ENCODE assay signal across 13 mouse cellular contexts in the genomic region with DNA sequence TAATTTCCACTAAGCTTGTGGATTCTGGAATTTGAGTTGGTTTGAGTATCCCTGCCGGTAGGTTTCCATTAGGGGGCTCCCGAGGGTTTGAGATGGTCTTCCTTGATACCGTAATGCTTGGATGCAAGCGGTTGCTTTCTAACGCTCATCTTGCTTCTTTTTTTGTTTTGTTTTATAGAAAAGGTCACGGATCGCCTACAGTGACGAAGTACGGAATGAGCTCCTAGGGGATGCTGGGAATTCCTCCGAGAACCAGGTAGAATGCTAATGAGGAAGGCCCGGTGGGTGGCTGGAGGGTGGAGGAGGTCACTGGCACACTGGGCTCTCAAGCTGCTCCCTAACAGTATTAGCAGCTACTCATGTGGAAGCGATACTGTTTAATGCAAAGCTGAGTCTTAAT.
DNase-seq lines count a peak whose midpoint lies in the region; ATAC-seq lines count a peak whose summit lies in the region.
"Had no signal": no experiment of that assay in that cellular context is flagged by ENCODE, and none has a peak within 500 bp of the region (broad histone marks: within the 10 kb centered on the region; RNA-seq: fewer than 3 reads in every experiment).

No protein-coding gene starts in this region.

- no peaks in the 10 kb centered on the region for H3K9me3 ChIP-seq in forebrain, embryonic 14.5 days (replicated peaks; ENCODE audit: control insufficient read depth, low read length)
- no peaks in the 10 kb centered on the region for H3K9me3 ChIP-seq in midbrain, embryonic 11.5 days (ENCODE audit: control insufficient read depth, low read length)
- H3K9me3 ChIP-seq: liver, embryonic 13.5 days had no signal

- H3K4me2 ChIP-seq in forebrain, embryonic 14.5 days (ENCODE audit: low read length): peak overlapping the region; percentile 38
- peak overlapping the region; percentile 29; the same call in 1 of the 2 replicates for H3K4me2 ChIP-seq in midbrain, embryonic 11.5 days
- H3K4me2 ChIP-seq: liver, embryonic 13.5 days had no signal

- H3K9ac ChIP-seq in forebrain, embryonic 14.5 days (ENCODE audit: low read length): no peak overlapping the region
- no peak overlapping the region for H3K9ac ChIP-seq in midbrain, embryonic 11.5 days (ENCODE audit: low read length)
- H3K9ac ChIP-seq: liver, embryonic 13.5 days had no signal

- H3K27ac ChIP-seq in forebrain, embryonic 14.5 days (ENCODE audit: low read depth, low read length): no peak overlapping the region; the same call in 1 of the 2 replicates
- H3K27ac ChIP-seq in midbrain, embryonic 11.5 days (ENCODE audit: low read depth, low read length): no peak overlapping the region; the same call in 1 of the 2 replicates
- H3K27ac ChIP-seq: liver, embryonic 13.5 days had no signal

- 3% methylated on average over 12 of the region's 12 CpGs for WGBS in forebrain, embryonic 14.5 days
- 9% methylated on average over 12 of the region's 12 CpGs for WGBS in midbrain, embryonic 11.5 days

- DNase-seq in cerebellum, postnatal 14 days: peak; percentile 7 to 9
- no peak for DNase-seq in cerebellum, postnatal 36 days
- peak; percentile 57 for DNase-seq in R1 (ENCODE audit: low read depth, low spot score)
- DNase-seq in forebrain, embryonic 14.5 days (ENCODE audit: low spot score): peak; percentile 80
- peak; percentile 93 for DNase-seq in midbrain, embryonic 11.5 days (ENCODE audit: low spot score, missing footprints)
- DNase-seq in left cerebral cortex, adult 18-20 months (ENCODE audit: low spot score in 2 of 2): no peak
- DNase-seq in right cerebral cortex, adult 18-20 months: no peak
- DNase-seq in right cerebral cortex, postnatal 10 days (ENCODE audit: low spot score in 2 of 2): no peak
- DNase-seq: cerebellum, adult 9-10 months; kidney, adult 8-10 months; liver, embryonic 13.5 days had no signal

- H3K4me1 ChIP-seq in forebrain, embryonic 14.5 days (ENCODE audit: control insufficient read depth, insufficient read depth, low read length): peaks cover 11% of the 10 kb centered on the region
- peaks cover 26% of the 10 kb centered on the region for H3K4me1 ChIP-seq in midbrain, embryonic 11.5 days (ENCODE audit: control insufficient read depth, insufficient read depth, low read length)

- H3K4me3 ChIP-seq in forebrain, embryonic 14.5 days (ENCODE audit: low read depth, low read length): 0 out of 2 replicates have a peak overlapping the region, but pooled peaks have one; percentile 5
- H3K4me3 ChIP-seq in midbrain, embryonic 11.5 days (ENCODE audit: low read depth, low read length): no peak overlapping the region
- H3K4me3 ChIP-seq: liver, embryonic 13.5 days; myocyte had no signal

- no peaks in the 10 kb centered on the region for H3K36me3 ChIP-seq in forebrain, embryonic 14.5 days (ENCODE audit: control insufficient read depth, insufficient read depth, low read length)
- H3K36me3 ChIP-seq in midbrain, embryonic 11.5 days (ENCODE audit: control insufficient read depth, insufficient read depth, low read length): no peaks in the 10 kb centered on the region

- ATAC-seq in forebrain, embryonic 14.5 days: peak; percentile 65
- peak; percentile 86 for ATAC-seq in midbrain, embryonic 11.5 days (ENCODE audit: low FRiP score)
- ATAC-seq: activated CD4-positive, CD25-positive, alpha-beta regulatory T cell, adult 4 months had no signal

- H3K27me3 ChIP-seq in forebrain, embryonic 14.5 days (replicated peaks; ENCODE audit: control insufficient read depth, insufficient read depth, low read length): peaks cover 16% of the 10 kb centered on the region
- H3K27me3 ChIP-seq in midbrain, embryonic 11.5 days (ENCODE audit: control insufficient read depth, insufficient read depth, low read length): no peaks in the 10 kb centered on the region
- H3K27me3 ChIP-seq: liver, embryonic 13.5 days had no signal

Comparison
In these comparisons a context has a peak if more than half of its experiments do, and no peak if none do; other contexts are left out.
1. DNase-seq: peak in cerebellum, postnatal 14 days (2 of 2), R1 (single experiment), forebrain, embryonic 14.5 days (single experiment) and midbrain, embryonic 11.5 days (single experiment); none in cerebellum, postnatal 36 days (0 of 2), left cerebral cortex, adult 18-20 months (0 of 2), right cerebral cortex, adult 18-20 months (single experiment) and right cerebral cortex, postnatal 10 days (0 of 2).